Mouse (Mus musculus): ENCODE results near the gene Tgfbr2.

DNA sequence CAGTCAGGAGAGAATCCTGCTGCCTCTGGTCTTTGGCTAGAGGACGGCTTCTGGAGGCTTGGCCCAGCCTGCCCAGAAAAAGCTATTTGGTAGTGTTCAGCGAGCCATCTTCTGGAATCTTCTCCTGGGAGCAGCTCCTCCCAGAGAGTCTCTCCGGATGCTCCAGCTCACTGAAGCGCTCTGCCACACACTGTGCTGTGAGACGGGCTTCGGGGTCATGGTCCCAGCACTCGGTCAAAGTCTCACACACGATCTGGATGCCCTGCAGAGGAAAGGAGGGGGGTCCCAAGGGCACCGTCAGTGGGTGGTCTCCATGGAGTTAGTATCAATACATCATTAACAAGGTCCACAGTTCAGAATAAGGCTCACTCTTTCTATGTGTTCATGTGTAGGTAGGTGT is 84.9 kb downstream of the Tgfbr2 start:
- TF ChIP-seq CTCF (IDR thresholded peaks at IDR 0.05; ENCODE audit: borderline replicate concordance, insufficient read depth, low read depth, low read length), result no peak
- no peak for TF ChIP-seq POLR2A (IDR thresholded peaks at IDR 0.05; ENCODE audit: borderline replicate concordance, insufficient read depth, low read length)

Data from cerebellum, adult 2 months (tissue).